Mouse (Mus musculus): ENCODE measurements around the gene Olfr808.

DNA sequence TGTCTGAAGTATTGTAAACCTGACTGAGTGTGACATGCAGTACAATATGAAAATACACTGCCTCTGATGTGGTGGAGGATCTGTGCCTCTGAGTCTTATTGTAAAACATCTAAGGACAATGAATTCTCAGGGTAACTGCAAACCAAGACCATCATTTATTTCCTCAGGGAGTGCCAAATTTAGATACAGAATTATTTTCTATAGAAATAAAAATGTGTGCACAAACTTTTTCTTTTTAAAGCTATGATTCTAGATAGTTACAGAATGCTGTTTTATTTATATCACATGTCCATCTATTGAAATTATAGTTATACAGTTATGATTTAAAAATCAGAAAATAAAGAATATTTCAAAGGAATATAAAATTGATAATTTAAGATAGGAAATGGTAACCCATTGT lies 23.5 kb upstream of the Olfr808 start, which contains the start of gene Olfr806:
- no peak for TF ChIP-seq CTCF (IDR thresholded peaks at IDR 0.05; ENCODE audit: control insufficient read depth, insufficient read depth, low read length)
- no peak for TF ChIP-seq POLR2A (IDR thresholded peaks at IDR 0.05; ENCODE audit: borderline replicate concordance, control insufficient read depth, low read depth, low read length)
